Mouse (Mus musculus): ENCODE data around the gene Pcnt.

Gene Pcnt

GRCm38 (mm10) chr10:76442178-76443088, at the start of gene Pcnt:
Pcnt (minus strand) TSS chr10:76442786.
- DNase-seq (ENCODE audit: low spot score in 2 of 2): peak; percentile 97 to 98

- DNase-seq (ENCODE audit: low spot score in 2 of 2): no peak
These were observed 46.6 kb upstream of the Pcnt start for GRCm38 (mm10) chr10:76489205-76489604.

- no peak for DNase-seq (ENCODE audit: low spot score in 2 of 2)
These were observed 45.7 kb upstream of the Pcnt start for GRCm38 (mm10) chr10:76488265-76488664.

- no peak for DNase-seq (ENCODE audit: low spot score in 2 of 2)
These were observed 43.7 kb upstream of the Pcnt start for GRCm38 (mm10) chr10:76486302-76486701.

- DNase-seq (ENCODE audit: low spot score in 2 of 2): no peak
These were observed 38.9 kb upstream of the Pcnt start for GRCm38 (mm10) chr10:76481480-76481879.

- no peak for DNase-seq (ENCODE audit: low spot score in 2 of 2)
These were observed 38.3 kb upstream of the Pcnt start for GRCm38 (mm10) chr10:76480851-76481250.

- no peak for DNase-seq (ENCODE audit: low spot score in 2 of 2)
These were observed 31.2 kb upstream of the Pcnt start for GRCm38 (mm10) chr10:76473759-76474158.

- peak; percentile 75 to 84 for DNase-seq (ENCODE audit: low spot score in 2 of 2)
These were observed 25.9 kb upstream of the Pcnt start, which contains the start of the genes Mcm3ap and Ybey for GRCm38 (mm10) chr10:76468203-76469162. Mcm3ap (plus strand) TSS chr10:76468927. Ybey (minus strand) TSS chr10:76469114.

GRCm38 (mm10) chr10:76462721-76463120, 20.1 kb upstream of the Pcnt start:
- DNase-seq (ENCODE audit: low spot score in 2 of 2): no peak

GRCm38 (mm10) chr10:76462312-76462711, 19.7 kb upstream of the Pcnt start:
- DNase-seq (ENCODE audit: low spot score in 2 of 2): no peak

- no peak for DNase-seq (ENCODE audit: low spot score in 2 of 2)
These were observed 18.7 kb upstream of the Pcnt start for GRCm38 (mm10) chr10:76461255-76461654.

GRCm38 (mm10) chr10:76455289-76455688, 12.7 kb upstream of the Pcnt start:
- peak in 1 of 2 experiments; percentile 21 for DNase-seq (ENCODE audit: low spot score in 2 of 2)

GRCm38 (mm10) chr10:76448851-76449250, 6.3 kb upstream of the Pcnt start, which contains the start of gene 2610028H24Rik:
2610028H24Rik (plus strand) TSS chr10:76449081.
- DNase-seq (ENCODE audit: low spot score in 2 of 2): no peak

GRCm38 (mm10) chr10:76447406-76448229, 5.0 kb upstream of the Pcnt start:
- peak; percentile 41 to 62 for DNase-seq (ENCODE audit: low spot score in 2 of 2)

GRCm38 (mm10) chr10:76445996-76446681, 3.6 kb upstream of the Pcnt start:
- peak in 1 of 2 experiments; percentile 19 for DNase-seq (ENCODE audit: low spot score in 2 of 2)

- no peak for DNase-seq (ENCODE audit: low spot score in 2 of 2)
These were observed 2.3 kb downstream of the Pcnt start, which contains the start of gene AC141477.1 for GRCm38 (mm10) chr10:76440281-76440680. AC141477.1 (minus strand) TSS chr10:76440444.

GRCm38 (mm10) chr10:76439107-76439890, 3.3 kb downstream of the Pcnt start:
- DNase-seq (ENCODE audit: low spot score in 2 of 2): no peak

- DNase-seq (ENCODE audit: low spot score in 2 of 2): no peak
These were observed 8.7 kb downstream of the Pcnt start for GRCm38 (mm10) chr10:76433925-76434324.

GRCm38 (mm10) chr10:76425674-76426073, 16.9 kb downstream of the Pcnt start:
- no peak for DNase-seq (ENCODE audit: low spot score in 2 of 2)

GRCm38 (mm10) chr10:76416811-76417210, 25.8 kb downstream of the Pcnt start:
- peak; percentile 51 to 75 for DNase-seq (ENCODE audit: low spot score in 2 of 2)
